Mouse (Mus musculus) left cerebral cortex, postnatal 36 days (tissue): ENCODE data around the gene Gm44790. TPM values are rescaled to one million over a fixed set of nuclear protein-coding genes. Genes with fewer than 3 reads are reported as not detected.
"Not testable (repeated sequence)": the region's sequence is repeated elsewhere in the genome, so short reads cannot be mapped to it uniquely, and the experiment has no call there.

Experiments used
- DNase-seq, 2 experiments: peaks; one replicate each; pipeline ENCODE4 v3.0.0; 2021 to 2022; ENCODE audit warnings: low spot score in 2 of 2, mixed read lengths in 1 of 2
- intact Hi-C: fragments of 180-260 bp; cut with DNase I; formaldehyde crosslinking; loops from one replicate; pipeline ENCODE4 v1.15.1; 2025
- total RNA-seq, 2 experiments: library from RNA; stranded (reverse); gene quantifications; 2 replicates each; pipeline ENCODE4 v1.2.3; 2021

The Gm44790 gene
- total RNA-seq, 2 experiments from 2014 or later: not detected

- no peak for DNase-seq
- intact Hi-C loops: no loop called here
These were observed 36.6 kb downstream of the Gm44790 start for GRCm38 (mm10) chr6:86463079-86463478.

- intact Hi-C loops: loop anchor here (5.0 kb wide), 2 partner anchors 116 to 196 kb away; partner anchors contain the start of gene Mxd1
- DNase-seq: no peak
These were observed 44.9 kb downstream of the Gm44790 start for GRCm38 (mm10) chr6:86471317-86471716.

- no peak for DNase-seq
These were observed 45.3 kb downstream of the Gm44790 start for GRCm38 (mm10) chr6:86471760-86472099.

GRCm38 (mm10) chr6:86472100-86472955, 45.9 kb downstream of the Gm44790 start:
- peak; percentile 100 for DNase-seq
- intact Hi-C loops: loop anchor here (1.0 to 5.0 kb wide), 4 partner anchors 34 to 195 kb away; partner anchors contain the start of genes C87436, Mxd1 and Pcbp1

More at GRCm38 (mm10) chr6:86471760-86472099, 45.3 kb downstream of the Gm44790 start:
- intact Hi-C loops: loop anchor here (1.0 to 5.0 kb wide), 4 partner anchors 33 to 196 kb away; partner anchors contain the start of genes C87436, Mxd1 and Pcbp1

GRCm38 (mm10) chr6:86473077-86473476, 46.6 kb downstream of the Gm44790 start:
- intact Hi-C loops: loop anchor here (2.0 to 5.0 kb wide), 3 partner anchors 34 to 194 kb away; partner anchors contain the start of genes C87436 and Mxd1
- no peak for DNase-seq

GRCm38 (mm10) chr6:86474072-86474471, 47.6 kb downstream of the Gm44790 start:
- intact Hi-C loops: loop anchor here (5.0 kb wide), 2 partner anchors 113 to 193 kb away; partner anchors contain the start of gene Mxd1
- DNase-seq: no peak

- no peak for DNase-seq
- intact Hi-C loops: loop anchor here (5.0 kb wide), 2 partner anchors 113 to 193 kb away; partner anchors contain the start of gene Mxd1
These were observed 48.3 kb downstream of the Gm44790 start for GRCm38 (mm10) chr6:86474646-86475181.

GRCm38 (mm10) chr6:86475462-86476167, 49.2 kb downstream of the Gm44790 start:
- intact Hi-C loops: no loop called here
- DNase-seq: no peak

GRCm38 (mm10) chr6:86476931-86477330, 50.5 kb downstream of the Gm44790 start:
- DNase-seq: no peak

GRCm38 (mm10) chr6:86479311-86479710, 52.9 kb downstream of the Gm44790 start:
- no peak for DNase-seq
- intact Hi-C loops: no loop called here

More at GRCm38 (mm10) chr6:86476931-86477330, 50.5 kb downstream of the Gm44790 start:
- intact Hi-C loops: no loop called here

- no peak for DNase-seq
These were observed 53.3 kb downstream of the Gm44790 start for GRCm38 (mm10) chr6:86479816-86480188.

GRCm38 (mm10) chr6:86480189-86480831, 53.9 kb downstream of the Gm44790 start:
- DNase-seq: peak in 1 of 2 experiments; percentile 10
- intact Hi-C loops: no loop called here

More at GRCm38 (mm10) chr6:86479816-86480188, 53.3 kb downstream of the Gm44790 start:
- intact Hi-C loops: no loop called here

- intact Hi-C loops: no loop called here
These were observed 55.4 kb downstream of the Gm44790 start for GRCm38 (mm10) chr6:86481871-86482270.

GRCm38 (mm10) chr6:86485943-86486640, 59.6 kb downstream of the Gm44790 start:
- intact Hi-C loops: loop anchor here (5.0 kb wide), 1 partner anchor 41 kb away; the partner anchor contains the start of gene Pcbp1

More at GRCm38 (mm10) chr6:86481871-86482270, 55.4 kb downstream of the Gm44790 start:
- DNase-seq: no peak

GRCm38 (mm10) chr6:86487358-86488148, 61.1 kb downstream of the Gm44790 start:
- intact Hi-C loops: loop anchor here (5.0 kb wide), 1 partner anchor 40 kb away; the partner anchor contains the start of gene Pcbp1
- peak; percentile 66 to 69 for DNase-seq

More at GRCm38 (mm10) chr6:86485943-86486640, 59.6 kb downstream of the Gm44790 start:
- no peak for DNase-seq

GRCm38 (mm10) chr6:86488149-86488485, 61.7 kb downstream of the Gm44790 start:
- intact Hi-C loops: loop anchor here (5.0 kb wide), 1 partner anchor 39 kb away; the partner anchor contains the start of gene Pcbp1
- no peak for DNase-seq

- intact Hi-C loops: loop anchor here (5.0 kb wide), 1 partner anchor 37 kb away; the partner anchor contains the start of gene Pcbp1
These were observed 63.5 kb downstream of the Gm44790 start for GRCm38 (mm10) chr6:86489945-86490344.

GRCm38 (mm10) chr6:86490413-86490812, 64.0 kb downstream of the Gm44790 start:
- intact Hi-C loops, DNase-seq: not testable (repeated sequence)

More at GRCm38 (mm10) chr6:86489945-86490344, 63.5 kb downstream of the Gm44790 start:
- no peak for DNase-seq
